9 mouse cellular contexts compared by ENCODE assay signal in genomic region chr2:152686399-152686798, GRCm38 (mm10). TPM values are rescaled to one million over a fixed set of nuclear protein-coding genes. Genes with fewer than 3 reads are reported as not detected.
DNase-seq lines count a peak whose midpoint lies in the region; ATAC-seq lines count a peak whose summit lies in the region.
"Had no signal": no experiment of that assay in that cellular context is flagged by ENCODE, and none has a peak within 500 bp of the region (broad histone marks: within the 10 kb centered on the region; RNA-seq: fewer than 3 reads in every experiment).

No protein-coding gene starts in this region.

- 0 out of 2 replicates have a peak overlapping the region, but pooled peaks have one; percentile 9 for H3K4me3 ChIP-seq in kidney, embryonic 14.5 days (ENCODE audit: low read length)
- peak overlapping the region; percentile 52 for H3K4me3 ChIP-seq in embryonic facial prominence, embryonic 15.5 days (replicated peaks)
- peak overlapping the region; percentile 32 for H3K4me3 ChIP-seq in intestine, embryonic 14.5 days (ENCODE audit: low read depth, low read length)
- H3K4me3 ChIP-seq in midbrain, embryonic 16.5 days (ENCODE audit: low read depth, low read length) = no peak overlapping the region

- H3K27me3 ChIP-seq in kidney, embryonic 14.5 days (ENCODE audit: control insufficient read depth, insufficient read depth, low read length) = no peaks in the 10 kb centered on the region
- H3K27me3 ChIP-seq in embryonic facial prominence, embryonic 15.5 days = no peaks in the 10 kb centered on the region
- H3K27me3 ChIP-seq in intestine, embryonic 14.5 days (replicated peaks; ENCODE audit: control insufficient read depth, insufficient read depth, low read length) = no peaks in the 10 kb centered on the region
- no peaks in the 10 kb centered on the region for H3K27me3 ChIP-seq in midbrain, embryonic 16.5 days (ENCODE audit: control insufficient read depth, insufficient read depth, low read depth, low read length)

- 0 out of 2 replicates have a peak, but pooled peaks have one; percentile 4 for ATAC-seq in kidney, embryonic 14.5 days (ENCODE audit: low FRiP score, low TSS enrichment)
- ATAC-seq in embryonic facial prominence, embryonic 15.5 days (ENCODE audit: insufficient number of reproducible peaks, low FRiP score, low TSS enrichment, low read depth) = no peak
- peak; percentile 9; the same call in 1 of the 2 replicates for ATAC-seq in intestine, embryonic 14.5 days (replicated peaks; ENCODE audit: low FRiP score, low TSS enrichment, low read depth)
- ATAC-seq in midbrain, embryonic 16.5 days = peak; percentile 19
- no peak for ATAC-seq in granulocyte monocyte progenitor cell, adult 5-6 weeks (replicated peaks; ENCODE audit: poor library complexity, severe bottlenecking)

- peak overlapping the region; percentile 17; the same call in 1 of the 2 replicates for H3K4me2 ChIP-seq in kidney, embryonic 14.5 days (replicated peaks; ENCODE audit: low read depth, low read length)
- H3K4me2 ChIP-seq in embryonic facial prominence, embryonic 15.5 days (replicated peaks) = peak overlapping the region; percentile 24
- peak overlapping the region; percentile 46 for H3K4me2 ChIP-seq in intestine, embryonic 14.5 days (ENCODE audit: low read length)
- peak overlapping the region; percentile 24 for H3K4me2 ChIP-seq in midbrain, embryonic 16.5 days (ENCODE audit: low read length)

- no peak for DNase-seq in kidney, adult 8-10 months
- no peak for DNase-seq in intestine, embryonic 14.5 days (ENCODE audit: low spot score)
- DNase-seq in spleen, postnatal 10 days (ENCODE audit: low spot score in 2 of 2) = no peak
- no peak for DNase-seq in cerebellum, adult 9-10 months

- H3K4me1 ChIP-seq in kidney, embryonic 14.5 days (ENCODE audit: control insufficient read depth, insufficient read depth, low read length) = no peaks in the 10 kb centered on the region
- peaks cover 13% of the 10 kb centered on the region; the same call in 1 of the 2 replicates for H3K4me1 ChIP-seq in embryonic facial prominence, embryonic 15.5 days
- H3K4me1 ChIP-seq in intestine, embryonic 14.5 days (replicated peaks; ENCODE audit: control insufficient read depth, insufficient read depth, low read length) = no peaks in the 10 kb centered on the region; the same call in 1 of the 2 replicates
- H3K4me1 ChIP-seq in midbrain, embryonic 16.5 days (ENCODE audit: control insufficient read depth, insufficient read depth, low read length) = peaks cover 3% of the 10 kb centered on the region; the same call in 1 of the 2 replicates

- no peak overlapping the region; the same call in 1 of the 2 replicates for H3K9ac ChIP-seq in kidney, embryonic 14.5 days (ENCODE audit: low read depth, low read length)
- no peak overlapping the region for H3K9ac ChIP-seq in embryonic facial prominence, embryonic 15.5 days
- H3K9ac ChIP-seq in intestine, embryonic 14.5 days (ENCODE audit: low read length) = 0 out of 2 replicates have a peak overlapping the region, but pooled peaks have one; percentile 25
- H3K9ac ChIP-seq in midbrain, embryonic 16.5 days (ENCODE audit: low read depth, low read length) = no peak overlapping the region

- peaks cover 94% of the 10 kb centered on the region for H3K36me3 ChIP-seq in kidney, embryonic 14.5 days (ENCODE audit: control insufficient read depth, insufficient read depth, low read length)
- H3K36me3 ChIP-seq in embryonic facial prominence, embryonic 15.5 days = peaks cover 90% of the 10 kb centered on the region
- H3K36me3 ChIP-seq in intestine, embryonic 14.5 days (ENCODE audit: control insufficient read depth, insufficient read depth, low read length) = peaks cover 95% of the 10 kb centered on the region
- H3K36me3 ChIP-seq in midbrain, embryonic 16.5 days (ENCODE audit: control insufficient read depth, insufficient read depth, low read length) = peaks cover 65% of the 10 kb centered on the region

- 58% methylated on average over 12 of the region's 12 CpGs for WGBS in kidney, embryonic 14.5 days
- 60% methylated on average over 12 of the region's 12 CpGs for WGBS in embryonic facial prominence, embryonic 15.5 days
- 63% methylated on average over 12 of the region's 12 CpGs for WGBS in intestine, embryonic 14.5 days
- WGBS in midbrain, embryonic 16.5 days = 62% methylated on average over 12 of the region's 12 CpGs

- peaks cover 5% of the 10 kb centered on the region; the same call in 1 of the 2 replicates for H3K9me3 ChIP-seq in kidney, embryonic 14.5 days (ENCODE audit: control insufficient read depth, low read length)
- no peaks in the 10 kb centered on the region for H3K9me3 ChIP-seq in embryonic facial prominence, embryonic 15.5 days (replicated peaks)
- H3K9me3 ChIP-seq in intestine, embryonic 14.5 days (ENCODE audit: control insufficient read depth, low read length) = peaks cover 12% of the 10 kb centered on the region; the same call in 1 of the 2 replicates
- H3K9me3 ChIP-seq in midbrain, embryonic 16.5 days (replicated peaks; ENCODE audit: control insufficient read depth, low read length, poor library complexity, severe bottlenecking) = no peaks in the 10 kb centered on the region; the same call in 1 of the 2 replicates

- peak overlapping the region; percentile 37; the same call in 1 of the 2 replicates for H3K27ac ChIP-seq in kidney, embryonic 14.5 days (ENCODE audit: low read depth, low read length)
- H3K27ac ChIP-seq in embryonic facial prominence, embryonic 15.5 days (replicated peaks) = peak overlapping the region; percentile 35
- peak overlapping the region; percentile 47; the same call in 1 of the 2 replicates for H3K27ac ChIP-seq in intestine, embryonic 14.5 days (ENCODE audit: low read depth)
- H3K27ac ChIP-seq in midbrain, embryonic 16.5 days (ENCODE audit: low read length) = peak overlapping the region; percentile 71

RNA-seq across cellular contexts. Expression of gene Mcts2, which starts 0.4 kb away (rescaled TPM):
- 35.4 and 40.8 TPM in 2 replicates for polyA plus RNA-seq in kidney, embryonic 14.5 days (2014; fragmentation: Nextera tagmentation; extraction: Ambion mirVana)
- 24.7 and 27.3 TPM in 2 replicates for polyA plus RNA-seq in embryonic facial prominence, embryonic 15.5 days (2015; fragmentation: Nextera tagmentation; extraction: Ambion mirVana)
- polyA plus RNA-seq in intestine, embryonic 14.5 days (2014; fragmentation: Nextera tagmentation; extraction: Ambion mirVana) = 32.8 and 34.0 TPM in 2 replicates
- polyA plus RNA-seq in midbrain, embryonic 16.5 days (2015; fragmentation: Nextera tagmentation; extraction: Ambion mirVana) = 31.1 and 34.4 TPM in 2 replicates
- total RNA-seq in granulocyte monocyte progenitor cell, adult 5-6 weeks (2014; fragmentation: Nextera tagmentation) = 11.7 and 14.5 TPM in 2 replicates
- 5.7 and 10.9 TPM in 2 replicates for total RNA-seq in granulocyte monocyte progenitor cell, adult 5-6 weeks (2017)

RNA-seq across cellular contexts. Expression of gene H13, which starts 17.1 kb away (rescaled TPM):
- 127 and 147 TPM in 2 replicates for polyA plus RNA-seq in kidney, embryonic 14.5 days (2014; fragmentation: Nextera tagmentation; extraction: Ambion mirVana)
- 130 and 137 TPM in 2 replicates for polyA plus RNA-seq in embryonic facial prominence, embryonic 15.5 days (2015; fragmentation: Nextera tagmentation; extraction: Ambion mirVana)
- 108 and 113 TPM in 2 replicates for polyA plus RNA-seq in intestine, embryonic 14.5 days (2014; fragmentation: Nextera tagmentation; extraction: Ambion mirVana)
- polyA plus RNA-seq in midbrain, embryonic 16.5 days (2015; fragmentation: Nextera tagmentation; extraction: Ambion mirVana) = 181 and 187 TPM in 2 replicates
- total RNA-seq in granulocyte monocyte progenitor cell, adult 5-6 weeks (2014; fragmentation: Nextera tagmentation) = 180 and 213 TPM in 2 replicates
- 150 and 235 TPM in 2 replicates for total RNA-seq in granulocyte monocyte progenitor cell, adult 5-6 weeks (2017)

RNA-seq across cellular contexts. Expression of gene Id1, which starts 49.7 kb away (rescaled TPM):
- 129 and 178 TPM in 2 replicates for polyA plus RNA-seq in kidney, embryonic 14.5 days (2014; fragmentation: Nextera tagmentation; extraction: Ambion mirVana)
- 142 and 160 TPM in 2 replicates for polyA plus RNA-seq in embryonic facial prominence, embryonic 15.5 days (2015; fragmentation: Nextera tagmentation; extraction: Ambion mirVana)
- 101 and 109 TPM in 2 replicates for polyA plus RNA-seq in intestine, embryonic 14.5 days (2014; fragmentation: Nextera tagmentation; extraction: Ambion mirVana)
- 23.7 and 35.7 TPM in 2 replicates for polyA plus RNA-seq in midbrain, embryonic 16.5 days (2015; fragmentation: Nextera tagmentation; extraction: Ambion mirVana)
- total RNA-seq in granulocyte monocyte progenitor cell, adult 5-6 weeks (2014; fragmentation: Nextera tagmentation) = 5.5 and 7.6 TPM in 2 replicates
- 5.0 and 6.6 TPM in 2 replicates for total RNA-seq in granulocyte monocyte progenitor cell, adult 5-6 weeks (2017)

RNA-seq across cellular contexts. Expression of gene Rem1, which starts 59.6 kb away (rescaled TPM):
- polyA plus RNA-seq in kidney, embryonic 14.5 days (2014; fragmentation: Nextera tagmentation; extraction: Ambion mirVana) = 46.9 and 61.8 TPM in 2 replicates
- 5.0 and 5.3 TPM in 2 replicates for polyA plus RNA-seq in embryonic facial prominence, embryonic 15.5 days (2015; fragmentation: Nextera tagmentation; extraction: Ambion mirVana)
- 9.6 and 12.9 TPM in 2 replicates for polyA plus RNA-seq in intestine, embryonic 14.5 days (2014; fragmentation: Nextera tagmentation; extraction: Ambion mirVana)
- polyA plus RNA-seq in midbrain, embryonic 16.5 days (2015; fragmentation: Nextera tagmentation; extraction: Ambion mirVana) = 0.45 and 0.89 TPM in 2 replicates
- total RNA-seq in granulocyte monocyte progenitor cell, adult 5-6 weeks (2014; fragmentation: Nextera tagmentation) = 0.45 TPM in 1 of 2 replicates, not detected in the other
- total RNA-seq in granulocyte monocyte progenitor cell, adult 5-6 weeks (2017) = not detected in 2 replicates
- total RNA-seq: MEL had no signal

Comparison
In these comparisons a context has a peak if more than half of its experiments do, and no peak if none do; other contexts are left out.
1. ATAC-seq: peak in kidney, embryonic 14.5 days (single experiment), intestine, embryonic 14.5 days (single experiment) and midbrain, embryonic 16.5 days (single experiment); none in embryonic facial prominence, embryonic 15.5 days (single experiment) and granulocyte monocyte progenitor cell, adult 5-6 weeks (single experiment).
2. Peak in every context shown above with its lines, with median percentiles within 50 percentile points of each other: H3K27ac ChIP-seq and H3K4me2 ChIP-seq.